Comparison of ENCODE assay signal across 10 mouse cellular contexts in the genomic region with DNA sequence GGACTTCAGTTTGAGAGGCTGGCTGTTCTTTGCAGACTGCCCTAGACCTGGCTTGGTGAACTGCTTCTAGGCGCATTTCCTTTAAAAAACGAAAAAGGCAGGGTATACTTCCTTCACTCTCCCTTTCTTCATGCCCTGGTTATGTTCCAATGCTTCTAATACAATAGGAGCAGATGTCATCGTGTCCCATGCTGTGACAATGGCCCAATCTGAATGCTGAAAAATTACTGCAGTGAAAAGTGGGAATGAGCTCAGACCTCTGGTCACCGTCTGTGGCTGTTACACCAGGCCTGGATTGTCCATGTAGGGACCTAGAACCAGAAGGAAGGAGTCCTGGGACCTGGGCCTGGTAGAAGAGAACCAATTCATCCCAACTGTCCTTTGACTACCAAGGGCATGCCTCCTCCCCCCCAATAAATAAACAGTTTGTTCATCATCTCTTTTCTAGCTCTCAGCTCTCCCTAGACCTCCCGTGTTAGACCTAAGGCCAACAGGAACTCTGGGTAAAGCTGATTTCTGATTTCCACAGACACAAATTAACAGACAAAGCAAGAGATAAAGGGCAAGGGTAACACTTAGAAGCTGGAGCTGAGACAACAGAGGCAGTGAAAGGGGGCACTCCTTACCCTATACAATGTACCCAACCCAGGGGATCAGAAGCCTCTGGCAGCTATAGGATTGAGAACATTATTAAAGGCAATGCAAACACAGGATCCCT. TPM values are rescaled to one million over a fixed set of nuclear protein-coding genes. Genes with fewer than 3 reads are reported as not detected.
DNase-seq lines count a peak whose midpoint lies in the region; ATAC-seq and TF ChIP-seq lines count a peak whose summit lies in the region.
"Had no signal": no experiment of that assay in that cellular context is flagged by ENCODE, and none has a peak within 500 bp of the region (broad histone marks: within the 10 kb centered on the region; RNA-seq: fewer than 3 reads in every experiment).

No protein-coding gene starts in this region.

- ATAC-seq in heart, embryonic 12.5 days (ENCODE audit: insufficient number of reproducible peaks, low FRiP score): no peak
- 0 out of 2 replicates have a peak, but pooled peaks have one; percentile 1 for ATAC-seq in liver, embryonic 11.5 days (replicated peaks; ENCODE audit: low FRiP score)
- no peak for ATAC-seq in erythroid progenitor cell, adult 5-6 weeks (replicated peaks; ENCODE audit: low FRiP score, poor library complexity, severe bottlenecking)

- no peaks in the 10 kb centered on the region for H3K9me3 ChIP-seq in heart, embryonic 12.5 days (replicated peaks)
- no peaks in the 10 kb centered on the region for H3K9me3 ChIP-seq in ES-E14 (ENCODE audit: control insufficient read depth, insufficient read depth, low read depth, low read length)
- H3K9me3 ChIP-seq in embryonic facial prominence, embryonic 10.5 days: no peaks in the 10 kb centered on the region
- no peaks in the 10 kb centered on the region for H3K9me3 ChIP-seq in liver, embryonic 11.5 days (ENCODE audit: control insufficient read depth, low read length)

- H3K27me3 ChIP-seq in heart, embryonic 12.5 days (replicated peaks): no peaks in the 10 kb centered on the region
- no peaks in the 10 kb centered on the region for H3K27me3 ChIP-seq in embryonic facial prominence, embryonic 10.5 days (replicated peaks; ENCODE audit: low read depth, poor library complexity, severe bottlenecking)
- no peaks in the 10 kb centered on the region for H3K27me3 ChIP-seq in liver, embryonic 11.5 days (replicated peaks; ENCODE audit: control insufficient read depth, insufficient read depth, low read length)

- DNase-seq in heart, adult 8-10 months (ENCODE audit: low spot score): no peak
- no peak for DNase-seq in ES-E14 (ENCODE audit: low read depth, low spot score)
- DNase-seq in embryonic facial prominence, embryonic 10.5 days (ENCODE audit: low spot score): no peak
- DNase-seq in liver, embryonic 11.5 days (ENCODE audit: low spot score): no peak
- no peak for DNase-seq in frontal cortex, adult 2 months (ENCODE audit: extremely low spot score in 1 of 2, low spot score in 1 of 2)
- DNase-seq in urinary bladder, postnatal 4 days (ENCODE audit: low spot score in 2 of 2): no peak

- H3K4me1 ChIP-seq in heart, embryonic 12.5 days (replicated peaks): peaks cover 77% of the 10 kb centered on the region
- peaks cover 21 to 53% of the 10 kb centered on the region in 2 experiments for H3K4me1 ChIP-seq in ES-E14 (ENCODE audit: control insufficient read depth in 2 of 2, insufficient read depth in 2 of 2, low read length in 2 of 2, poor library complexity in 1 of 2)
- peaks cover 56% of the 10 kb centered on the region for H3K4me1 ChIP-seq in embryonic facial prominence, embryonic 10.5 days
- H3K4me1 ChIP-seq in liver, embryonic 11.5 days (replicated peaks; ENCODE audit: control insufficient read depth, insufficient read depth, low read length): peaks cover 67% of the 10 kb centered on the region

- H3K4me3 ChIP-seq in heart, embryonic 12.5 days: no peak overlapping the region
- peak overlapping the region; percentile 11 to 35; a peak in 2 of 4 replicates for H3K4me3 ChIP-seq in ES-E14 (ENCODE audit: insufficient read depth in 1 of 2, low read depth in 1 of 2, low read length in 2 of 2, poor library complexity in 1 of 2, severe bottlenecking in 1 of 2)
- H3K4me3 ChIP-seq in embryonic facial prominence, embryonic 10.5 days: no peak overlapping the region
- H3K4me3 ChIP-seq in liver, embryonic 11.5 days (ENCODE audit: low read depth, low read length): no peak overlapping the region

- H3K4me2 ChIP-seq in heart, embryonic 12.5 days: peak overlapping the region; percentile 41; the same call in 1 of the 2 replicates
- H3K4me2 ChIP-seq in liver, embryonic 11.5 days: peak overlapping the region; percentile 34

- in situ Hi-C loops in ES-E14 (cut with MboI; ENCODE audit: low sequenced_read_pairs in 2 of 2, unreplicated experiment in 2 of 2): no loop called here

- H3K9ac ChIP-seq in heart, embryonic 12.5 days: peak overlapping the region; percentile 46; the same call in 1 of the 2 replicates
- no peak overlapping the region for H3K9ac ChIP-seq in ES-E14 (ENCODE audit: insufficient read depth, low read depth, low read length, poor library complexity, severe bottlenecking)
- no peak overlapping the region for H3K9ac ChIP-seq in liver, embryonic 11.5 days (ENCODE audit: low read depth, low read length)

- WGBS in heart, embryonic 12.5 days: 75% methylated on average over 5 of the region's 5 CpGs
- WGBS in embryonic facial prominence, embryonic 10.5 days: 86% methylated on average over 5 of the region's 5 CpGs
- WGBS in liver, embryonic 11.5 days: 71% methylated on average over 5 of the region's 5 CpGs

- H3K36me3 ChIP-seq in heart, embryonic 12.5 days: no peaks in the 10 kb centered on the region
- H3K36me3 ChIP-seq in ES-E14 (ENCODE audit: control insufficient read depth, insufficient read depth, low read length, poor library complexity, severe bottlenecking): no peaks in the 10 kb centered on the region; the same call in 1 of the 2 replicates
- H3K36me3 ChIP-seq in embryonic facial prominence, embryonic 10.5 days (replicated peaks): no peaks in the 10 kb centered on the region
- H3K36me3 ChIP-seq in liver, embryonic 11.5 days (ENCODE audit: control insufficient read depth, insufficient read depth, low read length): no peaks in the 10 kb centered on the region

- H3K27ac ChIP-seq in heart, embryonic 12.5 days (ENCODE audit: poor library complexity, severe bottlenecking): peak overlapping the region; percentile 76
- H3K27ac ChIP-seq in ES-E14 (ENCODE audit: insufficient read depth, low read depth, low read length, poor library complexity, severe bottlenecking): peak overlapping the region; percentile 70; the same call in 1 of the 2 replicates
- H3K27ac ChIP-seq in embryonic facial prominence, embryonic 10.5 days (replicated peaks): peak overlapping the region; percentile 69
- H3K27ac ChIP-seq in liver, embryonic 11.5 days (ENCODE audit: low read depth, low read length): no peak overlapping the region; the same call in 1 of the 2 replicates

TF ChIP-seq in ES-E14, 5 proteins besides CTCF, POLR2A, EP300 and RAD21:
- no peak for TF ChIP-seq ZNF384 (IDR thresholded peaks at IDR 0.05; ENCODE audit: low read depth, low read length)

RNA-seq across cellular contexts. Expression of a gene that starts 8.7 kb away (rescaled TPM):
- polyA plus RNA-seq in heart, embryonic 12.5 days (2016; fragmentation: Nextera tagmentation; extraction: Ambion mirVana): not detected in 2 replicates
- not detected for total RNA-seq in heart, adult 8-10 months (2022)
- 0.21 TPM in 1 of 2 replicates, not detected in the other for total RNA-seq in ES-E14 (2012; rRNA removed)
- polyA plus RNA-seq in embryonic facial prominence, embryonic 10.5 days (2016; fragmentation: Nextera tagmentation; extraction: Ambion mirVana): not detected in 2 replicates
- 0.25 TPM in 1 of 2 replicates, not detected in the other for polyA plus RNA-seq in liver, embryonic 11.5 days (2014; fragmentation: Nextera tagmentation; extraction: Ambion mirVana)
- not detected in 2 replicates for polyA plus RNA-seq in frontal cortex, adult 2 months (2012; rRNA removed)
- not detected in 2 replicates for total RNA-seq in erythroid progenitor cell, adult 5-6 weeks (2015; ENCODE audit: low replicate concordance)
- not detected in 2 replicates for total RNA-seq in erythroid progenitor cell, adult 5-6 weeks (2017; ENCODE audit: low replicate concordance)
- total RNA-seq: neutrophil, adult 5-6 weeks had no signal
- polyA plus RNA-seq: large intestine, adult 2 months had no signal

RNA-seq across cellular contexts. Expression of a gene that starts 30.8 kb away (rescaled TPM):
- 16.7 and 17.4 TPM in 2 replicates for polyA plus RNA-seq in heart, embryonic 12.5 days (2016; fragmentation: Nextera tagmentation; extraction: Ambion mirVana)
- total RNA-seq in heart, adult 8-10 months (2022): 10 to 100 TPM; 39.6 to 53.1 (median 47.7) TPM
- 25.8 and 29.4 TPM in 2 replicates for total RNA-seq in ES-E14 (2012; rRNA removed)
- polyA plus RNA-seq in embryonic facial prominence, embryonic 10.5 days (2016; fragmentation: Nextera tagmentation; extraction: Ambion mirVana): 22.1 and 23.9 TPM in 2 replicates
- polyA plus RNA-seq in liver, embryonic 11.5 days (2014; fragmentation: Nextera tagmentation; extraction: Ambion mirVana): 20.0 and 20.9 TPM in 2 replicates
- polyA plus RNA-seq in frontal cortex, adult 2 months (2012; rRNA removed): 57.6 and 60.4 TPM in 2 replicates
- total RNA-seq in erythroid progenitor cell, adult 5-6 weeks (2015; ENCODE audit: low replicate concordance): 41.8 and 46.9 TPM in 2 replicates
- total RNA-seq in erythroid progenitor cell, adult 5-6 weeks (2017; ENCODE audit: low replicate concordance): 53.8 and 60.1 TPM in 2 replicates

Comparison
In these comparisons a context has a peak if more than half of its experiments do, and no peak if none do; other contexts are left out.
1. H3K4me3 ChIP-seq: peak in ES-E14 (2 of 2); none in heart, embryonic 12.5 days (single experiment), embryonic facial prominence, embryonic 10.5 days (single experiment) and liver, embryonic 11.5 days (single experiment).